Mouse (Mus musculus) ES-Bruce4 (cell line): Measurements from ENCODE around the gene Il12rb1. TPM values are rescaled to one million over a fixed set of nuclear protein-coding genes. Genes with fewer than 3 reads are reported as not detected.

ENCODE experiments used
- H3K27ac ChIP-seq: 2 replicates; pipeline ENCODE4 v1.5.1; 2012; ENCODE audit warnings: low read length, inconsistent platforms; ENCODE audit not compliant: insufficient read depth
- H3K27me3 ChIP-seq: 2 replicates; pipeline ENCODE4 v1.6.1; 2012; ENCODE audit warnings: mild to moderate bottlenecking, low read length, inconsistent platforms; ENCODE audit not compliant: control insufficient read depth, poor library complexity, insufficient read depth, severe bottlenecking
- H3K36me3 ChIP-seq: 2 replicates; pipeline ENCODE4 v1.6.1; 2012; ENCODE audit warnings: inconsistent platforms, mild to moderate bottlenecking, low read length, moderate library complexity; ENCODE audit not compliant: control insufficient read depth, poor library complexity, insufficient read depth, severe bottlenecking
- H3K4me1 ChIP-seq: one replicate; pipeline ENCODE4 v1.8.1; 2011; ENCODE audit warnings: low read length; ENCODE audit not compliant: control insufficient read depth, insufficient read depth
- H3K4me3 ChIP-seq: 2 replicates; pipeline ENCODE4 v1.5.1; 2011; ENCODE audit warnings: low read depth, mild to moderate bottlenecking, low read length
- H3K9ac ChIP-seq: 2 replicates; pipeline ENCODE4 v1.6.1; 2012; ENCODE audit warnings: low read depth, mild to moderate bottlenecking, inconsistent platforms; ENCODE audit not compliant: poor library complexity, severe bottlenecking
- H3K9me3 ChIP-seq: replicated peaks from 2 replicates; pipeline ENCODE4 v1.6.1; 2012; ENCODE audit warnings: mild to moderate bottlenecking, low read length, inconsistent platforms; ENCODE audit not compliant: control insufficient read depth, poor library complexity, insufficient read depth, severe bottlenecking
- CTCF ChIP-seq: IDR thresholded peaks from one replicate; pipeline ENCODE4 v1.8.1; 2011; ENCODE audit warnings: low read depth, low read length
- EP300 ChIP-seq: IDR thresholded peaks from 2 replicates; pipeline ENCODE4 v1.6.1; 2011; ENCODE audit warnings: low read depth, low read length; ENCODE audit not compliant: insufficient read depth
- POLR2A ChIP-seq: IDR thresholded peaks from one replicate; pipeline ENCODE4 v1.8.1; 2011; ENCODE audit warnings: low read length; ENCODE audit not compliant: insufficient read depth
- polyA plus RNA-seq: library from polyadenylated mRNA; stranded (reverse); fragments of >200 nt; gene quantifications from 2 replicates; pipeline ENCODE4 v1.2.4, GENCODE M21; 2011; ENCODE audit warnings: low read depth; ENCODE audit not compliant: missing spikeins, insufficient read depth, insufficient read length

Gene Il12rb1
- polyA plus RNA-seq, 1 experiment, result 2.0 TPM

GRCm38 (mm10) chr8:70866566-70866965, 58.3 kb downstream of the Il12rb1 start:
- H3K4me1 ChIP-seq, result peaks cover 4% of the 10 kb centered on the region
- H3K27me3 ChIP-seq, result peaks cover 14% of the 10 kb centered on the region
- H3K4me3 ChIP-seq, result no peak overlapping the region
- TF ChIP-seq CTCF, result no peak
- no peak for TF ChIP-seq POLR2A
- no peak for TF ChIP-seq EP300
- H3K9ac ChIP-seq, result no peak overlapping the region
- H3K27ac ChIP-seq, result no peak overlapping the region
- no peaks in the 10 kb centered on the region; the same call in 1 of the 2 replicates for H3K36me3 ChIP-seq
- H3K9me3 ChIP-seq, result no peaks in the 10 kb centered on the region

DNA sequence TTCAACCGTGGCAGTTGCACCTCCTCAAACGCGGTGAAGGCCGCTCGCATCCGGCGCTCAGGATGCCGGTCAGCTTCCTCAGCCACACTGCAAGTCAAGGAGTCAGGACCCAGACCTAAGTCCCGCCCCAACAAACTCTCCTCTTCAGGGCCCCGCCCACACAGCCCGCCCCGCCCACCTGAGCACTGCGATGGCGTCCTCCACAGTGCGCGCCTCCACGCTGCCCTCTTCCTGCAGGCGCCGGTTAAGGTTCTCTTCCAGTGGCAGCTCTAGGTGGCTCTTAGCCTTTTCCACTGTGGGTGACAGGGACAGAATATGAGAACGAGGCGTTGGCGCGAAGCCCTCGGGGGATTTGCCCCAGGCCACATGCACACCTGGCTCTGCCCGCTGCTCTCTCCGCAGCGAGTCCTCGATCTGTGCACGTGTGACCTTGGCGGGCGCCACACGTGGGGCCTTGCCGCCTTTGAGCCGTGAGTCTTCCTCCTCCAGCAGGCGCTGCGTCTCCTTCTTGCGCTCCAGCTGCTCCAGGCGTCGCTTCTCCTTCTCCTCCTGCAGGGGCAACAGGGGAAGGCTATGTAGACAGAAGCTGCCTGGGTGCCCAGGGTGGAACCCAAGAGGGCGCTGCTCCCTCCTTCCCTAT, 60.4 kb downstream of the Il12rb1 start:
- Histone ChIP-seq H3K27ac (peak overlapping the region; percentile 23), H3K4me1 (peaks cover 7% of the 10 kb centered on the region), H3K9me3 (no peaks in the 10 kb centered on the region), H3K36me3 (no peaks in the 10 kb centered on the region; the same call in 1 of the 2 replicates), H3K27me3 (0 out of 2 replicates have a peak, but pooled peaks cover 4% of the 10 kb centered on the region), H3K9ac (peak overlapping the region; percentile 30), H3K4me3 (peak overlapping the region; percentile 55)
- peak; percentile 53 for TF ChIP-seq POLR2A
- TF ChIP-seq CTCF, result no peak

DNA sequence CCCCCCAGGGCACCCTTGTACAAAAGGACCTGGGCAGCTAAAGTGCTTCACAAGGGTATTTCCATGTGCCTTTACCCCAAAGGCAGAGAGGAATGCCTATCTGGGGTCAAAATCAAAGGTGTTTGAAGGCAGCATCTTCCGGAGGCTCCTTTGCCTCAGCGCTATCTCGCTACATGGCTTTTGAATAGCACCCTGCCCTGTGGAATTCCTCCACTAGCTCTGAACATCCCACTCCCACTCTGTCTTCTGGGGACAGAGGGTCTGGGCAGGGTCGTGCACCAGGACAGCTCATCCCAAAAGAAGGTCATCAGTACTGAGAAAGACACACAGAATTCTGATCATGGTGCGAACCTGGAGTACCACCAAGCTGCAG, 60.9 kb downstream of the Il12rb1 start:
- Histone ChIP-seq H3K9ac (peak overlapping the region; percentile 30), H3K27me3 (0 out of 2 replicates have a peak, but pooled peaks cover 3% of the 10 kb centered on the region), H3K9me3 (no peaks in the 10 kb centered on the region), H3K36me3 (no peaks in the 10 kb centered on the region; the same call in 1 of the 2 replicates), H3K27ac (peak overlapping the region; percentile 23), H3K4me1 (peaks cover 6% of the 10 kb centered on the region), H3K4me3 (peak overlapping the region; percentile 55)
- no peak for TF ChIP-seq POLR2A
- no peak for TF ChIP-seq CTCF
- no peak for TF ChIP-seq EP300

DNA sequence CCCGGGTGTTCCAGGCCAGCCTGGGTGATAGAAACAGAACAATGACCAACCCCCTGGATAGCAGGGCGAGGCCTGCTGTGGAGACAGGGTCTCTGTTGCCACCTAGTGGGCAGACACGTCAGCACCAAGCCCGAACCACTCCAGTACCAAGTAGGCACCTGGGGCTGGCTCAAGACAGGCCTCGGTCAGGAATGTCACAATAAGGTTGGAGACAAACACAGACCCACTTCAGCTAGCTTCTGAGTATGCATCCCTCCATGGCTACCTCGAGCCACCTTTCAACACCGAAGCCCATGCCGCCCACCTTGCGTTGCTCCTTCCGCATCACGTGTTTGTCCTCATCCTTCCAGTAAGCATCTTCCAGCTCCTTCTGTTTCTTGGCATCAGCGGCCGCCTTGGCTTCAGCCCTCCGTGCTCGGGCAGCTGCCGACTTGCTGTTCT, 61.4 kb downstream of the Il12rb1 start:
- peak overlapping the region; percentile 9; the same call in 1 of the 2 replicates for H3K4me3 ChIP-seq
- peak overlapping the region; percentile 6; the same call in 1 of the 2 replicates for H3K9ac ChIP-seq
- no peaks in the 10 kb centered on the region for H3K9me3 ChIP-seq
- TF ChIP-seq CTCF (peak; percentile 96), POLR2A (no peak), EP300 (peak; percentile 57; the same call in 1 of the 2 replicates)
- peaks cover 4% of the 10 kb centered on the region for H3K4me1 ChIP-seq
- no peaks in the 10 kb centered on the region; the same call in 1 of the 2 replicates for H3K36me3 ChIP-seq
- peak overlapping the region; percentile 15; the same call in 1 of the 2 replicates for H3K27ac ChIP-seq
- H3K27me3 ChIP-seq, result no peaks in the 10 kb centered on the region

Other genes with a start within 250 kb of the Il12rb1 start
- 61.5 and 72.3 TPM in 2 replicates for gene Isyna1, start 214.1 kb upstream of the Il12rb1 start, polyA plus RNA-seq
- 49.9 and 50.2 TPM in 2 replicates for gene Ssbp4, start 199.6 kb upstream of the Il12rb1 start, polyA plus RNA-seq
- not detected in 2 replicates for gene Lrrc25, start 192.3 kb upstream of the Il12rb1 start, polyA plus RNA-seq
- gene Gdf15, start 176.0 kb upstream of the Il12rb1 start, polyA plus RNA-seq, result 1.9 and 2.1 TPM in 2 replicates
- gene Pgpep1, start 148.1 kb upstream of the Il12rb1 start, polyA plus RNA-seq, result 30.2 and 44.4 TPM in 2 replicates
- 211 TPM in 2 replicates for gene Lsm4, start 135.2 kb upstream of the Il12rb1 start, polyA plus RNA-seq
- gene Jund, start 109.5 kb upstream of the Il12rb1 start, polyA plus RNA-seq, result 56.6 and 66.4 TPM in 2 replicates
- gene Iqcn, start 105.0 kb upstream of the Il12rb1 start, polyA plus RNA-seq, result not detected in 2 replicates
- 0.99 and 2.5 TPM in 2 replicates for gene Gm3336, start 89.9 kb upstream of the Il12rb1 start, polyA plus RNA-seq
- 1.9 and 2.3 TPM in 2 replicates for gene Pde4c, start 84.7 kb upstream of the Il12rb1 start, polyA plus RNA-seq
- 6.2 and 6.3 TPM in 2 replicates for gene Rab3a, start 53.8 kb upstream of the Il12rb1 start, polyA plus RNA-seq
- 17.7 and 19.1 TPM in 2 replicates for gene Mpv17l2, start 47.5 kb upstream of the Il12rb1 start, polyA plus RNA-seq
- gene Pik3r2, start 31.7 kb upstream of the Il12rb1 start, polyA plus RNA-seq, result 20.1 and 25.1 TPM in 2 replicates
- gene Mast3, start 3.4 kb upstream of the Il12rb1 start, polyA plus RNA-seq, result 9.1 and 10.9 TPM in 2 replicates
- gene Arrdc2, start 31.3 kb downstream of the Il12rb1 start, polyA plus RNA-seq, result 11.1 and 12.1 TPM in 2 replicates
- 3.2 and 3.5 TPM in 2 replicates for gene Kcnn1, start 54.8 kb downstream of the Il12rb1 start, polyA plus RNA-seq
- gene Ccdc124, start 65.5 kb downstream of the Il12rb1 start, polyA plus RNA-seq, result 62.8 and 67.2 TPM in 2 replicates
- 13.3 TPM in 2 replicates for gene Slc5a5, start 84.3 kb downstream of the Il12rb1 start, polyA plus RNA-seq
- 2,473 and 2,707 TPM in 2 replicates for gene Rpl18a, start 89.0 kb downstream of the Il12rb1 start, polyA plus RNA-seq
- 32.8 and 37.3 TPM in 2 replicates for gene Map1s, start 97.5 kb downstream of the Il12rb1 start, polyA plus RNA-seq